Mouse (Mus musculus) G1E (cell line): ENCODE data around the gene Wfdc3.

Experiments
- CTCF ChIP-seq: IDR thresholded peaks from 2 replicates; pipeline ENCODE4 v1.5.1; 2012; ENCODE audit warnings: low read depth, low read length, inconsistent platforms, mixed read lengths
- GATA1 ChIP-seq: IDR thresholded peaks from 2 replicates; pipeline ENCODE4 v1.6.1; 2012; ENCODE audit warnings: borderline replicate concordance, low read length, inconsistent platforms, mixed read lengths
- GATA2 ChIP-seq: IDR thresholded peaks from 2 replicates; pipeline ENCODE4 v1.6.1; 2012; ENCODE audit warnings: low read depth, low read length, inconsistent platforms, borderline replicate concordance
- POLR2AphosphoS5 ChIP-seq: IDR thresholded peaks from 2 replicates; pipeline ENCODE4 v1.6.1; 2012; ENCODE audit warnings: low read depth, low read length, inconsistent platforms; ENCODE audit not compliant: insufficient replicate concordance
- TAL1 ChIP-seq: conservative IDR thresholded peaks from 2 replicates; pipeline ENCODE4 v1.6.1; 2012; ENCODE audit warnings: low read depth, low read length, inconsistent platforms, mixed read lengths

GRCm38 (mm10) chr2:164705991-164706390, 39.7 kb downstream of the Wfdc3 start:
- TF ChIP-seq GATA1 (no peak), CTCF (no peak), POLR2AphosphoS5 (no peak), TAL1 (no peak), GATA2 (no peak)
